Mouse (Mus musculus) liver, adult 2 months (tissue): ENCODE results near the gene Gm15319.
"Not testable (repeated sequence)": the region's sequence is repeated elsewhere in the genome, so short reads cannot be mapped to it uniquely, and the experiment has no call there.

Experiments
- CTCF ChIP-seq: fragments of 200-500 bp; IDR thresholded peaks from 2 replicates; pipeline ENCODE4 v1.5.1; 2011; ENCODE audit warnings: low read depth, low read length, control low read depth
- POLR2A ChIP-seq: fragments of 200-500 bp; IDR thresholded peaks from 2 replicates; pipeline ENCODE4 v1.6.1; 2011; ENCODE audit warnings: low read length, control low read depth; ENCODE audit not compliant: insufficient read depth; ENCODE audit errors: extremely low read depth

DNA sequence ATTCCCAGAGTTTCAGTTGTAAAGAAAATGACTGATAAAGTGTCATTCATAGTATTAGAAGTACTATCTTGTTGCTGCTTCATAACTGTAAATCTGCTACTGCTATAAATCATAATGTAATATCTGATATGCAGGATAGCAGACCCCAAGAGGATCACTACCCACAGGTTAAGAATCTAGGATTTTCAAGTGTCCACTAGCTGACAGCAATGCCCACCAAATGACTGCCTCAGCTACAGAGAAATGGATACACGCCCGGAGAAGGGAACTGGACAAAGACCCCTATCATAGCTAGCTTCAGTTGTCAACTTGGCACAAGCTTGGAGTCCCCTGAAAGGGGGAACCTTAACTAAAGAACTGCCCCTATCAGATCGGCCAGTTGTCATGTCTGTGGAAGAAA lies 18.6 kb upstream of the Gm15319 start:
- not testable (repeated sequence) for TF ChIP-seq CTCF, POLR2A
